Mouse (Mus musculus) frontal cortex, postnatal 36 days (tissue): ENCODE measurements around the gene Kif2b.

Source experiments
- DNase-seq, 2 experiments: peaks; one replicate each; pipeline ENCODE4 v3.0.0; 2022; ENCODE audit warnings: low spot score in 2 of 2

Gene Kif2b

GRCm38 (mm10) chr11:91577317-91577716 is at the start of gene Kif2b:
Kif2b (minus strand) TSS chr11:91577558.
- no peak for DNase-seq

GRCm38 (mm10) chr11:91593088-91593487 is 15.7 kb upstream of the Kif2b start:
- peak; percentile 1 to 16 for DNase-seq

GRCm38 (mm10) chr11:91576856-91577255 is 502 bp downstream of the Kif2b start:
- no peak for DNase-seq

- DNase-seq = no peak
Measured at GRCm38 (mm10) chr11:91575406-91575805, 2.0 kb downstream of the Kif2b start.

GRCm38 (mm10) chr11:91574477-91574876 is 2.9 kb downstream of the Kif2b start:
- no peak for DNase-seq

- DNase-seq = peak in 1 of 2 experiments; percentile 3
Measured at GRCm38 (mm10) chr11:91530737-91531136, 46.6 kb downstream of the Kif2b start.
